Mouse (Mus musculus): ENCODE measurements around the gene Mdga1.

Gene Mdga1

DNA sequence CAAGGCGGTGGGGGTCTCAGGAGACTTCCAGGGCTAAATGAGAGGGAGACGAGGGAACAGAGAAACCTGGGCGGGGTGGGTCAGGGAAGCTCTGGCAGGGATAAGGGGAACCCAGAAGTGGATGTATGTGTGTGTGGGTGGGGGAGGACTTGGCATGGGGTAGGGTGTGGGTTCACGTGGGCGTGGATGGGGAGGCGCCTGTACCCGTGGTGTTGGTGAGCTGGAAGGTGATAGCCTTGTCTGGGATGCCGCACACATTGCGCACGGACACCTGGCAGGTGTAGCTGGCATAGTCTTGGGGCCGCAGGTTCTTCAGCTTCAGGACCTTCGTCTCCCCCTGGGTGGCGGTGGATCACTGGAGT, 120.5 kb downstream of the Mdga1 start:
- DNase-seq (ENCODE audit: extremely low spot score, low read depth, low spot score), result no peak

DNA sequence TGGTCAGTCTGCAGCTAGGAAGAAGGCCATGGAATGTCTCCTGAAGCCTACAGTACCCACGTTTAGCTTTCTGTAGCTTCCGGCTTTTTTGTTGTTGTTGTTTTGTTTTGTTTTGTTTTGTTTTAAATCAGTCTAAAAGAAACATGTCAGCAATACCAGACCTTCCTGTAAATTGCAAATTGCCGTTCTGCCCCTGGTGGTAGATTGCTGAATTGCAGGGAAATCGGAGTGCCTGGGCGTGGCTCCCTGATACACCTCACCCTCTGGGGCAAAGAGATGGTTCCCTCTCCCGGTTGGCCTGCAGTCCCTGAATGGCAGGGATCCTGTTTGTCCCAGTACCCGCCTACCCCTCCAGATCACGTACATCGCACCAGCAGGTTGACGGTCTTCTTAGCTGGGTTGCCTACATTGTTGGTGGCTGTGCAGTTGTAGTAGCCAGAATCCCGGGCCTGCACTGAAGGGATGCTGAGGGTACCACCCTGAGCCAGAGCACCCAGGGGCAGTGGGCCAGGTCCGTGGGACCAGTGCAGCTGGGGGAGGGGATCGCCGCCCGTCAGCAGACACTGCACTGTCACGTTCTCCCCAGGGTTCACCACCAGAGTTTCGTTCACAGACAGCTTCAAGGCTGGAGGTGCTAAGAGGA, 121.0 kb downstream of the Mdga1 start:
- DNase-seq (ENCODE audit: extremely low spot score, low read depth, low spot score), result peak; percentile 42

DNA sequence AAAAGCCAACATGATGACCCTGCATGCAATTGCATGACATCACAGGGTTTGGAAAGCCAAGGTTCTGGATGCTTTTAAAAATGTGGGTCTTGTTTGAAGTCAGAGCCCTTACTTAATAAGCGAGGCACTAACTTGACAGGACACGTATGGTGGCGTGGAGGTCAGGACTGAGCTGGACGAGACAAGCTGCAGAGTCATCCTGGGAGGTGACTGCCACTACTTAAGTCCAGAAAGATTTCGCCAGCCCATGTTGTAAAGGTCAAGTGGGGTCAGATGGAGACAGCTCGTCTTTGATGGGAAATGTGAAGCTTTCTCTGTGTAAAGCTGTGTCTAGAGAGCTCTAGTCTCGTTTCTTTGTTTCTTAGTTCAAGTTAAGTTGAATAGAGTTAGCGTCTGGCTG, 122.6 kb downstream of the Mdga1 start:
- DNase-seq (ENCODE audit: extremely low spot score, low read depth, low spot score), result no peak

DNA sequence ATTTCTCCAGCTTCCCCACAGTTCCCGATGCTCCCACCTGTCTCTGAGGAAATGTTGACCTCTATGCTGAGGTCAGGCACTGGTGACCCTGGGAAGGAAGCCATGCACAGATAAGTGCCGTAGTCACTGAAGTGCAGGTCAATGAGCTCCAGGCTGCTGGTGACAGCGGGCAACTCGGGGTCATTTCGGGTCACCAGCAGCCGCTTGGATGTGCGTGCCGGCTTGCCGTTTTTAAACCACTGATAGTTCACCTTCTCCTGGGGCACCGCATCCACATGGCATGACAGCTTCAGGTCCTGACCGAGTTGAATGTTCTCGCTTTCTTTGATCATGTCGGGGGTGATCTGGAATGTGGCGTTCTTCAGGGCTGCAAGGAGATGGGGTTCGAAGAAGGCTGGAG, 123.6 kb downstream of the Mdga1 start:
- DNase-seq (ENCODE audit: extremely low spot score, low read depth, low spot score), result no peak

DNA sequence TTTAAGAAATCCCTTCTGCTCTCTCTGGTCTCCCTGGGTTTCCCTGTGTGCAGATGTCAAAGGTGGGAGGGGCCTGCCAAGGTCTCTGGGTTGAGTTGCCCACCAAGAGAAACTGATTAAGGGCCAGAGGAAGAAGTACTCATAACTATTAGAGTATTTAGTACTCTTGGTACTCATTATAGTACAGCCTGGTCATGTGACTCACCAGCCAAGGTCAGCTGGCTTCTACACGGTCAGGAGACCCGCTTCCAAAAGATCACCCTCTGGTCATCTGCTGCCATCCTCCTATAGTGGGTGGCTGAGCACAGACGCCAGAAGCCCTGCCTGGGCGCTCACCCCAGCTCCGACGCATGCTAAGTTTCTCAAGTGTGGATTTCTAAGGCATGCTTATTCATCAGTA, 124.9 kb downstream of the Mdga1 start:
- no peak for DNase-seq (ENCODE audit: extremely low spot score, low read depth, low spot score)

DNA sequence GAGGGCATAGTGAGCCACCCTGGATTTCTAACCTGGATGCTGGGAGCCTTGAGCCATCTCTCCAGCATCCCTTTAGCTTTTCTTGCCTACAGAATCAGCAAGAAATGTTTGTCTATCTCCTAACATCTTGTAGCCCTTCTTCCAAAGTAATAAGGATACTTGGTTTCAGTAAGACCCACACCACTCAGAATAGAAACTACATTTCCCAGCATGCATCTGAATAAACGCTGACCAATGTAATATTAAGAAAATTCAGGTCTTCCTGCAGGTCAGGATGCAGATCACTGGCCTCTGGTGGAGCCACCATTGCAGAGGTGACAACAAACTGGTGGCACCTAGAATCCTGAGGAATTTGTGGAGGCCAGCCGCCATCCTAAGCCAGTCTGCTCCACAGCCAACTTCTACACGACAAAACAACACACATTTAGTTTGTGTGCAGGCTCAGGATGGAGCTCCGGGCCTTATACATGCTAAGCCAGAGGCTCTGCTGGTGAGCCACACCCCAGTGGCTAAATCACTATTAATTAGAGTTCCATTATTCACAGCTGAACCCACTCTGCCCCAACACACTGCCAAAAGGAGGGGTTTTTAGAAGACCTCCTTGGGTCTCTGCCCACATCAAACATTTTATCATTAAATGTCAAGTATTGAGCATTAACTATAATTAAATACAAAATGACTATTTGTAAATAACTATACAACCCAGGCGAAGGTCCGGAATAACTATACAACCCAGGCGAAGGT, 126.3 kb downstream of the Mdga1 start:
- DNase-seq (ENCODE audit: extremely low spot score, low read depth, low spot score), result no peak

DNA sequence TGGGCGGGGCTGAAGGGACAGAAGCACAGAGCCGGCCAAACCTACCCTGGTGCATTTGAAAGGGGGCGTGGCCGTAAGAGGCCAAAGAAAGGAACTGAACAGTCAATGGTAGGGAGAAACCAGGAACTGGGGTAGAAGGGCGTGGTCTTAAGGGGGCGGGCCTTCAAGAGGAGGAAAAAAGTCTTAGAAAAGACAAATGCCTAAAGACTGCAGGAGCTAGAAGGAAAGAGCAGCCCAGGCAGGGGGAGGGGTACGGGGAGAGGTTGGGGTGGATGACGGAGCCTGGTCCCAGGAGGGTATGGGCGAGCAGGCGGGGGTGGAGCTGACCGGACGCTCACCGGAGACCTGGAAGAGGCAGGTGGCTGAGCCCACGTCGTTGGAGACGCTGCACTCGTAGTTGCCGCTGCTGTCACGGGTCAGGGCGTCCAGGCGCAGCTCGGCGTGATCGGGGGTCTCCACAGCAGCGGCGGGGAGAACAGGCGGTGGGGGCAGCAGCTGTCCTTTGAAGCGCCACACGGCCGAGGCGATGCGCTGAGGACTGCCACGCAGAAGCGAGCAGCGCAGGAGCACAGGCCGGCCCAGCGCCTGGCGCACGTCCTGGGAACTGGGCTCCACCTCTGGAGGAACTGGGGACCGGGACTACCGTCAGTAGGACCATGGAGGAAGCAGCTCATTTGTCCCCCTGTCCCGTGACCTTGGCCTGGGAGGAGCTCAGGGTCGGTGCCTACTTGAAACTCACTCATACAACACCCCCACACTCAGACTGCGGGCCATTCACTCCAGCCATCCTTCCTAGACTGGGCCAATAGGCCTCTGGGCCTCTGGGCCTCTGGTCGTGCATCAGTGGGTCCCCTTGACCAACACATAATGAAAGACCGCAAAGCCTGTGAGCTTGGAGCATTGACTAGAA, 127.9 kb downstream of the Mdga1 start:
- DNase-seq (ENCODE audit: extremely low spot score, low read depth, low spot score), result no peak

DNA sequence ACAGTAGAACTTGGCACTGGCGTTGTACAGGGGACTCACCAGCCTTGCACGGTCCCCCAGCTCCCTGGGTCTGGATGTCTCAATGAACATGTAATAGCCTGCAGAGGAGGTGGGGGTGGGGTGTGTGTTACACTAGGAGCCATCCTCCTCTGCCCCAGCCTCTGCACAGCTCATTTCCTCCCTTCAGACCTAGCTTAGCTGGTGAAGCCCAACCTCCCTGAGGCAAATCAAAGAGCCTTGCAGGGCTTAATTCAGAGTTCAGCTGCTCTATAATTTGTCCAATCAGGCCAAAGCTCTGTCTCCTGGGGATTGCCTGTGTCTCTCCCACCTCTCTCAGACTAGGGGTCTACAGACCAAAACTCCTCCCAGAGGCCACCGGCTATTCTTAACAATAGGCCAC, 131.9 kb downstream of the Mdga1 start:
- no peak for DNase-seq (ENCODE audit: extremely low spot score, low read depth, low spot score)

DNA sequence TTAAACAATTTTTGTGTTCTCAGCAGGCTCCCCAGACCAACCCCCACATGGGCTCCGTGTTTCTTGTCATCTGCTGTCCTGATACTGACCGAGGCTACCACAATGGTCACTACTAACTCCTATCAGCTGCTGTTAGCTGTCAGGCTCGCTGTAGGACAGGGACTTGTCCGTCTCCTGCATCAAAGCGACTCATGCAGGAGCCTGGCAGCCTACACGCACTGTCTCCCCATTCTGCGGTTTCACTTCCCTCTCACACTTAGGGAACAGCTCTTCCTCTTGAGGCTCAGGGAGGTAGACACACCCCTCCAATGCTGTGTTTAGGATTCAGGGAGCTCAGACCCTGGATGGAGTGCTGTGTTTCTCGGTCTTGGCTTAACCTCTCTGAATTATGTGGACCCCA, 132.4 kb downstream of the Mdga1 start:
- no peak for DNase-seq (ENCODE audit: extremely low spot score, low read depth, low spot score)

DNA sequence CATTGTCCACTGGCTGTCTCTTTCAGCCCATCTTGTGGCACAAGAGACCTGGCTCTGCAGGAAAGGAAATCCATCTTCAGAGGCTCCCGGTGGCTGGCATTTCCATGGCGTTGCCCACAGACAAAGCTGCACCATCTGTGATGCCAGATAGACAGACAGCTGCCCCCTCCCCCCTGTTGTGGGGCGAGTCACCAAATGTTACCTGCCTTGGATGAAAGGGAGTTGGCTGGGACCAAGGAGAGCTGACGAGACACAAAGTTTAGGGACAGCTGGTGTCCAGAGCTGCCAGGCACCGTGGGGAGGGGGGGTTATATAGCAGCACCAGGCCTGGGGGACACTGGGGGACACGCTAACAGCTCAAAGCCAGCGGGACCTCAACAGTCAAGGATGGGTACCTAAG, 135.1 kb downstream of the Mdga1 start:
- DNase-seq (ENCODE audit: extremely low spot score, low read depth, low spot score), result no peak

DNA sequence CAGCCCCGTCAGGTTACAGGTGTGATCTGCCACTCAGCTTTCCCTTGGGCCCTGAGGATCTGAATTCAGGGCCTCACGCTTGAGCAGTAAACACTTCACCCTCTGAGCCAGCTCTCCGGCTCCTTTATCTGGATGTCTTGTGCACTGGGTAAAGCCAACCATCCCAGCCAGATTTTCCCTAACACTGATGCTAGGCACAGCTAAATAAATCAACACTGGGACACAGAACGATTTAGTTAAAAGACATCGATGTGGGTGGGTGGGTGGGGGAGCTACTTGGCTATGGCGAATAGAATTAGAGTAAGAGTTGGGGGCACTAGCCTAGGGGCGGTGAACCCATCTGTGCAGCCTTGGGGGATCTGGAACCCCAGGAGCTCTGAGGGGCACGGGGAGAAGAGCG, 135.6 kb downstream of the Mdga1 start:
- DNase-seq (ENCODE audit: extremely low spot score, low read depth, low spot score), result no peak

DNA sequence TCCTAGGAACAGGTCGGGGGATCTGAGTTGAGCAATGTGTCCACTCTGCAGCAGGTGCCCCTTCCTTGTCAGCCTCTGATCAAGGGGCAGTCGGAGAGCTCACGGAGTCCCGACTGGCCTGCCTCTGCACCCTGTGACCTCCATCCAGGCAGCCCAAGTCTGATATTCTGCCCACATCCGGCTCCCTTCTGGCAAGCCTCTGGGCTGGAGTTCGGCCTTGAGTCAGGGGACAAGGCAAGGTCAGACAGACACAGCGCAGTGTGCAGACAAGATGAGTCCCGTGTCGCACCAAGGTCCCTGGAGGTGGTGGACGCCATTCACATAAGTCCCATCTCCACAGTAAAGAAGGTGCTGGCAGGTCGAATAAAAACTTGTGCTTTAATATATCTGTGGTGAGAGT, 138.2 kb downstream of the Mdga1 start:
- DNase-seq (ENCODE audit: extremely low spot score, low read depth, low spot score), result no peak

DNA sequence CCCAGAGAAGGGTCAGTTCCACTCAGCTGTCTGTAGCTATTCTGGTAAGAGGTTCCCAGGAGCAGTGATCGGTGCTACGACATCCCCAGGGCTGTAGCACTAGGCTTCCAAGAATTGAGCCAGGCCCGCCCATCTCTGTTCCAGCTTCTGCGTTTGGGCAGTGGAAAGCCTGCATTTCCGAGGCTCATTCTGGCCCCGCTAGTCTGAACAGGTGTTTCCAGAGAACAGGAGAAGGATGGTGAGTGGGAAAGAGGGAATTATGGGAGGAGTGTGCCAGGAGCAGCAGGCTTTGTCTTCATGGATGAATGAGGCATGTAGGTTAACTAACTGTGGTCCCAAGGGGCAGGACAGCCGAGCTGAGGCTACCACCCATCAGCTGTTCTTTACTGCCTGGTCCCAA, 140.8 kb downstream of the Mdga1 start:
- no peak for DNase-seq (ENCODE audit: extremely low spot score, low read depth, low spot score)

DNA sequence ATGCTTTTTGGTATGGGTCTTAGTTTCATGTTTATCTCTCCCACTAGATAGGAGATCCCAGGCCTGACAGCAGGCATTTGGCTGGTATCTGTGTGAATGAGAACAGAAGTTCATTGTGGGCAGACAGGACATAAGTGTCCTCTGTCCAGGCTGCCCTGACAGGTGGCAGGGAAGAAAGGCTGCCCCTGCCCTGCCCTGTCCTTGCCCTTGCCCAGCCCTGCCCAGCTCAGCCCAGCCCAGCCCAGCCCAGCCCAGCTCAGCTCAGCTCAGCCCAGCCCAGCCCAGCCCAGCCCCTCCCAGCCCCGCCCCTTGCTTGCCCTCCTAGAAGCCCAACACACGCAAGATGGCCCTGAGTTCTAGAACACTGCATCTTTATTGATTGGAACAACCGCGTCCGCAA, 142.3 kb downstream of the Mdga1 start:
- no peak for DNase-seq (ENCODE audit: extremely low spot score, low read depth, low spot score)

DNA sequence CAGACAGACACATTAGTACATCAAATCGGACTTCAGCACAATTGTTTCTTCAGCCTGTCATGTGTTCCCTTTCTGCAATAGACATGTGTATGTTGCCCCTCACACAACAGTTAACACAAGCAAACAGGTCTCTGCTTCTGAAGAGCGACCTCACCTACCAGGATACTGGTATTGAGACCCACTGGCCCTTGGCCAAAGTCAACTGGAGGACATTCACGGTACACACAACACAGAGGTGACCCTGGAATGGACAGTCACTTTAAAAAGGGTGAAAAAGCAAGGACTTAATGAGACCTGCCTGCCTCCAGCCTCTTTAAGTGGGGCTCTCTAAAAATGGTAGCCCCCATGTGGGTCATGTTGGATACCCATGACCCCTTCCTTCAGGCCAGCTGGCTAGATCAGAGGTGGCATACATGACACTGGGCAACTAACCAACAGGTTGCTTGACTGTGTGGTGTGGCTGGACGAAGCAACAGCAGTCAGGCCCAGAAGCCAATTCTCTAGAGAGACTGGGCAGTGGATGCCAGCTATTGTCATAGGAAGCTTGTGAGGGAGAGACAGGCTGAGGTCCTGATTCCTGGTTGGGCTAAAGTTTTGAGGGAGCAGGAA, 145.3 kb downstream of the Mdga1 start:
- no peak for DNase-seq (ENCODE audit: extremely low spot score, low read depth, low spot score)

DNA sequence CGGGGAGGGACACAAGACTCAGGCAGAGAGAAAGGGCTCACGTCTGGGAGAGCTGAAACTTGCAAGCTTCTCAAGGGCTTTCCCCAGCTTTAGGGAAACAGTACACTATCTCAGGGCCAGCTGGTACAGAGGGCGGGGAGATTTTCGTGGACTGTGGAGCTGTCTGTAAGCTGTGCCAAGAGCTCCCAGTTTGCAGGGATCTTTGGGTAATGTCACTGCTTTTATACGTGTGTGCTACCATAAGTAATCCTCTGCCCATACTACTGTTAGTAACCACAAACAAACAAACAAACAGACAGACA, 145.7 kb downstream of the Mdga1 start:
- DNase-seq (ENCODE audit: extremely low spot score, low read depth, low spot score), result no peak

DNA sequence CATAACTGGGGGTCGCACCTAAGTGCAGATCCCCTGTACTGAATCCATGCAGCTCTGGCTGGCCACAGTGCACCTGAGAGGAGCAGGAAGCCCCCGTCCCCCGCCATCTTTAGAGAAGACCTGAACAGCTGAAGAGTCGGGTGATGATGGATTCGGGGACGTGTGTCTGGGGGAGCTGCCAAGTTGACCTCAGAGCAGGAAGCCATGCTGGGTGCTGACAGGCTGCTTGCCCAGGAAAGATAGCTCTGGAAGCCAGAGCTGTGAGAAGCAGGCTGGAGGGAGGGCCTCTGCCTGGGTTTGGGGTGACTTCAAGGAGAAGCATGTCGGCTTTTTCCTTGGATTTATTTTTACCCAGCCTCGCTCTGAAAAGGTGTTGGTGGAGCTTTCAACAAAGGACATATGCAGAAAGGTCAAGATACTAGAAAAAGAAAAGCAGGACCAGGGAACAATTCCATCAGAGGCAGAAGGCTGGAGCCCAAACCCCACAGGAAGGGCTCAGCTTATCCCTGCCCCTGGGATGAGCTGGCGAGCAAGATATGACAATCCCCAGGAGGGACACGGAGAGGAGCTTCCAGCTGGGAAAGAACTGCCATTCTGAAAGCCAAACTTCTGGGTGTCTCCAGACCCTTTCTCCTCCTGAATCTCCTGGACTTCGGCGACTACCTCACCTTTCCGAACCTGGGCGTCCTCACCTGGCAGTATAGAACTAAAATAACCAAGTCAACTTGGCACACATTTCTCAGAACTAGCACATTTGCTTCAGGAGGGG, 146.3 kb downstream of the Mdga1 start:
- no peak for DNase-seq (ENCODE audit: extremely low spot score, low read depth, low spot score)

DNA sequence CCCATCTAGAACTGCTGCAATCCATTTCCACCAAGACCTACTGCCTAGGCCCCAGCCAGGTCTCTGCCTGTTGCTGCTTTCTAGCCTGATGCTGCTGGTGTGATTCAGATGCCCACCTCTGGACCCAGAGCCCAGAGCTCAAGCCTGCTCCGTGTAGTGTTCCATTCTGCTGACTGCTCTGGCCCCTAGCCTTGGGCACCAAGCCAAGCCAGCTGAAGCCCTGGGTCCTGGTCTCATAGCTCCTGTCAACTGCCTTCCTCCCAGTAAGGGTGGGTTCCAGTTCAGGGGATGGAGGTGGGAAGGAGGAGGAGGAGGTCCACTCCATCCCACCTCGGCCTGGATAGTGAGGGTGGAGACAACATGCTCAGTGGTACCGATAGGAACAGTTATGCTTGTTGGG, 150.3 kb downstream of the Mdga1 start:
- no peak for DNase-seq (ENCODE audit: extremely low spot score, low read depth, low spot score)

DNA sequence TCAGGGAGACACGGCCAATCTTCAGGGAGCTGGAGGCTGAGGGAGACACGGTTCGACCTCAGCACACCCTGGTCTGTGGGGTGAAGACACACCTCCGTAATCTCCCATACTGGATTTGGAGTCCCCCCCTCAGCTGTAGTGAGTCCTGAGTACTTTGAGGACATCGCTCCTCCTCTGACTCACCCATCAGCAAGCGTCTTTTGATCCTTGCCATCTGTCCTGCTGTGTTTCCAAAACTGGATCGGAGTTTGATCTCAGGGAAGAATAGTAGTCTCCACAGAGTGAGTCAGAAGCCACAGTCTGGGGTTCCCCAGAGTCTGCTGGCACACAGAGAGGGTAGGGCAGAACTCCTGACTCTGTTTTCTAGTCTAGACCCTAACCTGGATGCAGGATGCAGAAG, 150.9 kb downstream of the Mdga1 start:
- DNase-seq (ENCODE audit: extremely low spot score, low read depth, low spot score), result no peak

DNA sequence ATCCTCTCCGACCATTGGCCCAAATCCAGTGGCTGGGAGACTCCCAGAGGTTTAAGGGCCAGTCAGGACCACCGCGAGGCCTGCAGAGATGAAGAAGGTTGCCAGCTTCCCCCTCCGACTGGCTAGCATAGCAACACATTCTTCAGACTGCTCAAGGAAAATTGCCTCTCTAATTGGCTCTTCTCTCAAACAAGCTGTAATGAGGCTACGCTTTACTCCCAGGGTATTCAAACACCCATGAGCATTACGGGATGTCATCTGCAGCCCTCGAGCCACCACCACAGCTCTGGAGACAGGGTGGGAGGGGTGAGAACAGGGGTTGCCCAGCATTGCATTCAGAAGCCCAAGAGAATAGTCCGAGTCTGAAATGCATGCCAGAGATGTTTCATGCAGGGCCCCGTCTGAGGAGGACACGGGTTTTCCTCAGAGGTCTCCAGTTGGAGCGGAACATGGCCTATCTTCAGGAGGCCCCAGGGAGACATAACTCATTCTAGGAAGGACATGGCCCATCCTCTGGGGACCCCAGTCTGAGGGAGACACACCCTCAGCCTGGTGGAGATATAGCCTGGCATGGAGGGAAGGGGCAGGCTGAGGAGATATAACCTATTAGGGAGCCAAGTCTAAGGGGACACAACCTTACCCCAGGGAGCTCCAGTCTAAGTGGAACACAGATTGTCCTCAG, 151.5 kb downstream of the Mdga1 start:
- no peak for DNase-seq (ENCODE audit: extremely low spot score, low read depth, low spot score)

Data from hindlimb bud, embryonic 11.5 days (tissue).